Mouse (Mus musculus): Measurements from ENCODE around the gene Neurod2.

Neurod2 gene

DNA sequence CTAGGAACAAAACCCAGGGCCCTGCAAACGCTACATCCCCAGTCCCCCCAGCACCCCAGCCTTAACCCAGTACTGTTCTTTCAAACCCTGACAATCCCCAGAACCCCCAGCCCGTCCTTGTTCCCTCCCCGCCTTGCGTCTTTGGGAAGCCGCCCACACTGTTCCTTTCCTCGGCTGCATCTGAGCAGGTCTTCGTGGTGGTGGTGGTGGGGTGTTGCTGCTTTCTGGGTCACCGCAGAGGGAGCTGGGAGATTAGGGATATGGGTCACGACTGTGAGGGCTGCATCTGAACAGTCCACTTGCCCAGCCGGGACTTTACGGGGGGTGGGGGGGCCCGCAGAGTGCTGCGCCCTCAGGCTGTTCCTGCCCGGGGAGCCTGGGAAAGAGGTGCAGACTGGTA is 25.0 kb upstream of the Neurod2 start:
- no peak for DNase-seq (ENCODE audit: low read depth, low spot score)

DNA sequence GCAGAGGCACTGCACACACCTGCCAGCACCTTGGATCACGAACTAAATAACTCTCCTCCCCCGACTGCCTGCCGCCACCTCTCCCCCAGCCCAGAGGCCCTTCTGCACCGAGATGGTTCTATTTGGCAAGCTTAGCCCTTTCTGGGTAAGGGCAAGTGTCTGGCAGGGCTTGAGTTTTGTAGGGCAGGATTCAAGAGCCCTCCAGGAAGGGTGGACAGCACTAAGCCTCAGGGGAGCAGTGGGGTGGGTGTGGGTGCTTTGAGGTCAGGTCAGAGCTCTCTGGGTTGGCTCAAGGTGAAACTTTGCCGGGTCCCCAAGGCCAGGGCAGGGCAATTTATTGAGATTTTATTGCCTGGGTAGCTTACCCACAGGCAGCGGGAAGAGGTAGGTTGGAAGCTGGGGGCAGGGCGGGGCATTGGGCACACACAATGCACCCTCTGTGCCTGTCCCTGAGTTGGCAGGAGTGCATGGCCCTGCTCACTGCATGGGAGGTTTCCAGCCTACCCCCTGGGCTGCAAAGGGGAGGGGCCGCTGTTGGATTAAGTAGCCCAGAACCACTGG is 24.3 kb upstream of the Neurod2 start:
- DNase-seq (ENCODE audit: low read depth, low spot score) = no peak

- DNase-seq (ENCODE audit: low read depth, low spot score) = no peak
Measured at GRCm38 (mm10) chr11:98352272-98352990, 23.0 kb upstream of the Neurod2 start.

DNA sequence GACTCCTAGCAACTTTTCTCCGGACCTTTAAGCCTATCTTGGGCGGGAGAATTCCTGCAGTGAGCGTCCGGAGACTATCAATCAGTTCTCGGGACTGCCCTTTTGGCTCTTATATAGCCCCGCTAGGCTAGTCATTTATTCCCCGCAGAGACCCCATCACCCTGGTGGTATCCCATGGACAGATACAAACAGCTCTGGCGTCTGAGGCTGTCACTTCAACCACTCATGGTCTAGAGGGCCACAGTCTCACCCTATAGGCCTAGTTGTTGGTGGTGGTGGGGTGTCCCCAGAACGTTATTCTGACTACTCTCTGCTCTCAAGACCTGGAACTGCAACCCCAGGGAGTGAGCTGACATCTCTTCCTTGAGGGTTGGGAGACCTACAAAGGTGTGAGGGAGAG is 19.9 kb upstream of the Neurod2 start:
- no peak for DNase-seq (ENCODE audit: low read depth, low spot score)

DNA sequence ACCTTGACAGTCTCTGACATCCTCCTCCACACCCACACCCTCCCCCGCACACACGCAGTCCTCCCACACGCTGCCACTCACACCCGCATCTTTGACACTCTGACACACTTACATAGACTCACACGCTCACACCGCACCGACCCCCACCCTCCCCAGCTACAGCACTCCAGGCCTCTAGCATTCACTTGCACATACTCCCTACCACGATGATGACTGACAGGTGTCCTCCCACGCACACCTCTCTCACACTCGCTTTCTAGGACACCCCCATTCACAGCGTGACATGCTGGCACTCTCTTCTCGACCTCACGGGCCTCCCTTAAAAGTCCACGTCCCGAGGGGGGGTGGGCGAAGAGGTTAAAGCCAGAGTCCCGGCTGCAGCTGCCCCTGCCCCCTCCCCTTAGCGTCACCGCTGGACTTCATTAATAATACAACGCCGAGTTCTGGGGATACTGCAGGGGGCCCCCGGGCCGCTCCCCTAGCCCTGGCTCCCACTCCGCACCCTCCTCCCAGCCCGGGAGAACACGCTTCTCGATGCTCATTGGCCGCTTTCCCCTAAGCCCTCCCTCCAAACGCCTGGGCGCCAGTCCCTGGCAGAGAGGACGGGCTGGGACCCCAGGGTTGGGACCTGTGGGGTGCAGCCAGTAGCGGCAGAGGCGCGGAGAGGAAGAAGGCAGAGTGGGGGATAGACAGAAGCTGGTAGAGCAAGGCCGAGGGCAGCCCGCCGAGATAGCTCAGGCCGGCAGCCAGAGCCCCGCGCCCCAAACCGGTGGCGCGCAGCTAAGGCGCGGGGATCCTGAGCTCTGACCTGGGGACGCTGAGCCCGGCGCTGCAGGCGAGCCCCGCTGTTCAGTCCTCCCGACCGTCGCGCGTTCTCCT is 18.9 kb upstream of the Neurod2 start, which contains the start of gene Ppp1r1b:
Gene Ppp1r1b, plus strand, starts transcription at position 322 of the 879 bp plus-strand sequence.
- DNase-seq (ENCODE audit: low read depth, low spot score) = no peak

GRCm38 (mm10) chr11:98347385-98348082 is 18.1 kb upstream of the Neurod2 start:
- DNase-seq (ENCODE audit: low read depth, low spot score) = no peak

- no peak for DNase-seq (ENCODE audit: low read depth, low spot score)
Measured at GRCm38 (mm10) chr11:98346168-98346567, 16.7 kb upstream of the Neurod2 start.

DNA sequence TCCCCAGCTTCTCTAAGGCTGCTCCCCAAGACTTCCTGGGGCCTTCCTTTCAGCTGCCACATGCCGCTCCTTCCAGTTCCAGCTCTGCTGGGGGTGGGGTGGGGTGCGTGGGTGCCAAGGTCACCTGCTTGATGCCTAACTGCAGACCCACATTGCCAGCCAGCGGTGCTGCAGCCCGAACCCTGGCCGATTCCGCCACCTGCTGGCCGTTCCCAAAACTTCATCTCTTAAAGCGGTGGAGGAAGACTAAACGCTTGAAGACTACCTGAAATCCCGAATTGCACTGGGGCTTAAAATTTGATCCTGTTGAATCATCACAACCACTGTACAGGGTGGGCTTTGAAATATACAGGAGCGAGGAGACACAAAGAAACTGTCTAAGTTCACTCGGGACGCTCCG is 15.8 kb upstream of the Neurod2 start:
- DNase-seq (ENCODE audit: low read depth, low spot score) = no peak

- peak; percentile 87 for DNase-seq (ENCODE audit: low read depth, low spot score)
Measured at GRCm38 (mm10) chr11:98342000-98342945, 12.8 kb upstream of the Neurod2 start.

- DNase-seq (ENCODE audit: low read depth, low spot score) = no peak
Measured at GRCm38 (mm10) chr11:98341174-98341573, 11.7 kb upstream of the Neurod2 start.

GRCm38 (mm10) chr11:98340597-98340996 is 11.1 kb upstream of the Neurod2 start:
- no peak for DNase-seq (ENCODE audit: low read depth, low spot score)

DNA sequence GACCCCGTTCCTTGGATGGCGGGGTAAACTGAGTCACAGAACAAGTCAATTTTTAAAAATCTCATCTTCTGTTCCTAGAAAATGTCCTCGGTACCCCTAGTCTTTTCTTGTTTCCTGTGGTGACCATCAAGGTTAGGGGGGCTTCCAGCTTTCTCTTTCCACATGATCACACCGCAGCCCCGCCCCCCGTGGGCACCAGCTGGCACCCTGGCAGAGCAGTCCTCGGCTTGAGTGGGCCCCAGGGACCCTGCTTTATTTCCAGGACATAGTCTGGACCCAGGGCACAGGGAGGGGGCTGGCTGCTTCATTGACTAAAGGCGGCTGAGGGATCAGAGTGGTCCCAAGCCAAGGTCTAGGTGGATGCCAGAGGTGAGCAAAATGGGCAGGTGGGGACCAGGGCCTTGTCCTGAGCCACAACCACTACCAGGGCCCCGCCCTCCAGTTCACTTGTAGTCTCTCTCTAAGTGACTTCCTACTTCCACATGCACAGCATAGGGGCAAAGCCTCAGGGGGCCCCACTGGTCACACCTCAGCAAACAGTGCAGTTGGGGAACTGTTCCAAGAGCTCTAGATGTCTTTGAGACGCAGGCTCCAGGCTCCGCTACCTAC is 10.3 kb upstream of the Neurod2 start:
- DNase-seq (ENCODE audit: low read depth, low spot score) = no peak

DNA sequence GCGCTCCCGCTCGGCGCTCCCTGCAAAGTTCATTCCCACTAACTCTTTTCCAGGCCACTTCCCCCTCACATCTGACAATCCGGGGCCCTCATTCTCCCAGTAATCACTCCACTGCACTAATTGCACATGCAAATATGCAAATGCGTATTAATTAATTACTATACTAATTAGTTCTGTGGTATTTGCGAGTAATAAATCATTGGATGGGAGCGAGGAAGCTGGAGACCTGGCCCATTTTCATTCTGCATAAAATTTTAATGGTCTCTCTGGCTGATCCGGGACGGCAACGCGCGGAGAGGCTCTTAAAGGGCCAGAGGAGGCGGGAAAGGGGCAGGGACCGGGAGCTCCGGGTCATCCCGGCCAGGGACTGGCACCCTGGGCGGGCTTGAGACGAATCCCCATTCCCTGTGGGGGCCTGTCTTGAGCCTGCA is 9.6 kb upstream of the Neurod2 start:
- DNase-seq (ENCODE audit: low read depth, low spot score) = no peak

- DNase-seq (ENCODE audit: low read depth, low spot score) = no peak
Measured at GRCm38 (mm10) chr11:98338507-98338961, 9.1 kb upstream of the Neurod2 start.

DNA sequence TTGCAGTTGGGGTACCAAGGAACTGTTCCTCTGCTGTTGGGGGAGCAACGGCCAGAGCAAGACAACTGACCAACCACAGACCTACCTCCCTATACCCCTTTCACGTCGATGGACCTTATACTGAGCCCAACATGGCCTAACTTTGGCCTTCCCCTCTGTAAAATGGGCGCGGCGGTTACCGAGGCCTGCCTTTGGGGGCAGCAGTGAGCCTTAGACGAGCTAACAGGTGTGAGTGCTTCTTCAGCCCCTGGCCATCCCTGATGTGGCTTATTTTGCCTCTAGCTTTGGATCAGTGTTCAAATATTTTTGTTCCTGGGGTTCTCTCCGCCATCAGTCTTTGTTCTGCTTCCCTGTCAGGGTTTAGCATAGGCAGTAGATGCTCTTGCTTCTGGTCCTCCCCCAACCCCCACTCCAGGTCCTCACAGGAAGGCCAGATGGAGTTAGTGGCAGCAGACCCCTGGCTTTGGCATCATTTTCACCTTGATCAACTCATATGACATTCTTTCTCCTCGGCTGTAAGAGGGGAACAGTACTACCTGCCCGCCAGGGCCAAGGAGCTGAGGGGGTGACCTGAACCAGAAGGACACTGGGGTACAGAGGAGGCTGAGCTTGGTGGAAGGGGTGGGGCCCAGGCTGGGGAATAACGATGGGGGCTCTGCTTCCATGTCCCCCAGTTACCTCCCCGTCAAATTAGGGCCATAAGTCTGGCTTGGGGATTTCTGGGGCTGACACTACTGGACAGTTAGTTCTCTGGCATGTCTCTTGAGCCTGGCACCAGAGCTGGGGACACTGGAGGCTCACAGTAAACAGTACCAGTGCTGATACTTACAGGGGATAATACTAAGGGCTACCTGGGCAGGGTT is 7.0 kb upstream of the Neurod2 start:
- no peak for DNase-seq (ENCODE audit: low read depth, low spot score)

GRCm38 (mm10) chr11:98335250-98335649 is 5.8 kb upstream of the Neurod2 start:
- DNase-seq (ENCODE audit: low read depth, low spot score) = no peak

GRCm38 (mm10) chr11:98333981-98334741 is 4.7 kb upstream of the Neurod2 start:
- no peak for DNase-seq (ENCODE audit: low read depth, low spot score)

GRCm38 (mm10) chr11:98333263-98333696 is 3.8 kb upstream of the Neurod2 start:
- no peak for DNase-seq (ENCODE audit: low read depth, low spot score)

Measured in retina, postnatal 7 days (tissue).